Mouse (Mus musculus): ENCODE measurements at regions not wholly inside any gene's neighbourhood (a gene's known extent, or its start where the extent isn't known, plus 50 kb on each side); places are given as distances from the start of the nearest gene placed in this dataset.

- peak; percentile 93 for DNase-seq (ENCODE audit: extremely low read depth)
- TF ChIP-seq ZC3H11A (IDR thresholded peaks at IDR 0.05; ENCODE audit: low read depth, low read length) (no peak; the same call in 1 of the 2 replicates), GABPA (IDR thresholded peaks at IDR 0.05; ENCODE audit: insufficient replicate concordance, low read depth, low read length) (no peak), BHLHE40 (IDR thresholded peaks at IDR 0.05; ENCODE audit: low read depth, low read length) (peak; percentile 97), POLR2AphosphoS2 (IDR thresholded peaks at IDR 0.05; ENCODE audit: low read depth, low read length) (no peak), TBP (conservative IDR thresholded peaks at IDR 0.05; ENCODE audit: low read depth, low read length) (no peak), KAT2A (IDR thresholded peaks at IDR 0.05; ENCODE audit: insufficient replicate concordance, low read length) (0 out of 2 replicates have a peak, but pooled peaks have one; percentile 70), ELF1 (IDR thresholded peaks at IDR 0.05; ENCODE audit: low read depth, low read length) (peak; percentile 91), UBTF (IDR thresholded peaks at IDR 0.05; ENCODE audit: low read depth, low read length) (0 out of 2 replicates have a peak, but pooled peaks have one; percentile 65), SIN3A (IDR thresholded peaks at IDR 0.05; ENCODE audit: low read length) (peak; percentile 96), CHD1 (IDR thresholded peaks at IDR 0.05; ENCODE audit: low read depth, low read length) (peak; percentile 95), ETS1 (conservative IDR thresholded peaks at IDR 0.05; ENCODE audit: low read depth, low read length) (peak; percentile 100), MAX (IDR thresholded peaks at IDR 0.05; ENCODE audit: low read length) (peak; percentile 92), EP300 (IDR thresholded peaks at IDR 0.05; ENCODE audit: low read length) (peak; percentile 99), IRF4 (IDR thresholded peaks at IDR 0.05; ENCODE audit: low read depth, low read length) (peak; percentile 92), ZKSCAN1 (IDR thresholded peaks at IDR 0.05; ENCODE audit: borderline replicate concordance, low read depth, low read length) (no peak), POLR2A (IDR thresholded peaks at IDR 0.05; ENCODE audit: low read depth, low read length) (peak; percentile 32; the same call in 1 of the 2 replicates), JUN (IDR thresholded peaks at IDR 0.05; ENCODE audit: insufficient read depth, low read depth, low read length) (peak; percentile 57; the same call in 1 of the 2 replicates), PAX5 (IDR thresholded peaks at IDR 0.05; ENCODE audit: low read length) (no peak), E2F4 (IDR thresholded peaks at IDR 0.05; ENCODE audit: insufficient replicate concordance, low read depth, low read length) (0 out of 2 replicates have a peak, but pooled peaks have one; percentile 55), MYC (IDR thresholded peaks at IDR 0.05; ENCODE audit: low read depth, low read length) (peak; percentile 92), USF2 (conservative IDR thresholded peaks at IDR 0.05; ENCODE audit: low read depth, low read length) (no peak), RAD21 (IDR thresholded peaks at IDR 0.05; ENCODE audit: low read depth, low read length) (peak; percentile 71), MAFK (IDR thresholded peaks at IDR 0.05; ENCODE audit: insufficient replicate concordance, low read length) (peak; percentile 85), MXI1 (IDR thresholded peaks at IDR 0.05; ENCODE audit: low read depth, low read length) (peak; percentile 91; the same call in 1 of the 2 replicates), TCF12 (IDR thresholded peaks at IDR 0.05; ENCODE audit: low read depth, low read length) (peak; percentile 100), SMC3 (IDR thresholded peaks at IDR 0.05; ENCODE audit: low read depth, low read length) (peak; percentile 73), RCOR1 (conservative IDR thresholded peaks at IDR 0.05; ENCODE audit: low read depth, low read length) (peak; percentile 97), ZMIZ1 (IDR thresholded peaks at IDR 0.05; ENCODE audit: low read depth, low read length) (peak; percentile 62; the same call in 1 of the 2 replicates), ZNF384 (IDR thresholded peaks at IDR 0.05; ENCODE audit: low read depth, low read length) (peak; percentile 98), CTCF (conservative IDR thresholded peaks at IDR 0.05 in 1 of 2, IDR thresholded peaks at IDR 0.05 in 1 of 2; ENCODE audit: low read depth in 2 of 2, low read length in 2 of 2) (peak in 1 of 2 experiments; percentile 66; a peak in 2 of 4 replicates), NRF1 (IDR thresholded peaks at IDR 0.05; ENCODE audit: low read depth, low read length) (peak; percentile 64), CHD2 (IDR thresholded peaks at IDR 0.05; ENCODE audit: low read length) (peak; percentile 92), MEF2A (IDR thresholded peaks at IDR 0.05; ENCODE audit: borderline replicate concordance, low read depth, low read length) (peak; percentile 96), NELFE (IDR thresholded peaks at IDR 0.05; ENCODE audit: low read depth, low read length) (0 out of 2 replicates have a peak, but pooled peaks have one; percentile 47), USF1 (IDR thresholded peaks at IDR 0.05; ENCODE audit: low read depth, low read length) (no peak), JUND (conservative IDR thresholded peaks at IDR 0.05; ENCODE audit: low read depth, low read length) (peak; percentile 69), MAZ (IDR thresholded peaks at IDR 0.05; ENCODE audit: low read depth, low read length) (peak; percentile 95), HCFC1 (IDR thresholded peaks at IDR 0.05; ENCODE audit: low read depth, low read length) (peak; percentile 63)
- peaks cover 36 to 59% of the 10 kb centered on the region in 2 experiments for H3K4me1 ChIP-seq (ENCODE audit: control insufficient read depth in 1 of 2, insufficient read depth in 2 of 2)
- dilution Hi-C loops (cut with MboI; ENCODE audit: extremely low pct_ligation_motif_present, extremely low pct_unique_long_range_greater_than_20kb, low sequenced_read_pairs) (no loop called here), in situ Hi-C loops (cut with MboI; ENCODE audit: low pct_ligation_motif_present, low pct_unique_long_range_greater_than_20kb, low sequenced_read_pairs) (loop anchor here (5.0 to 25.0 kb wide), 2 partner anchors 116 to 228 kb away; no protein-coding TSS in a partner anchor)
- no peak overlapping the region for H3K9ac ChIP-seq (ENCODE audit: insufficient read depth, low read depth)
- no peaks in the 10 kb centered on the region for H3K79me2 ChIP-seq (replicated peaks; ENCODE audit: control insufficient read depth, extremely low read depth, insufficient read depth, poor library complexity, severe bottlenecking)
- no peak overlapping the region for H3K4me3 ChIP-seq (replicated peaks in 1 of 3; ENCODE audit: low read depth in 2 of 3, low read length in 2 of 3, poor library complexity in 1 of 3)
- H3K9me3 ChIP-seq (replicated peaks; ENCODE audit: low read length) = peaks cover 5% of the 10 kb centered on the region
- peak overlapping the region; percentile 62 for H3K27ac ChIP-seq (ENCODE audit: insufficient read depth, low read depth)
- no peaks in the 10 kb centered on the region for H3K27me3 ChIP-seq (replicated peaks)
- H3K4me2 ChIP-seq (ENCODE audit: insufficient read depth, low read depth, poor library complexity, severe bottlenecking) = peak overlapping the region; percentile 50
- H3K36me3 ChIP-seq (replicated peaks in 1 of 2; ENCODE audit: control insufficient read depth in 1 of 2, insufficient read depth in 1 of 2, low read length in 1 of 2) = no peaks in the 10 kb centered on the region
These were observed 111.9 kb upstream of the Id2 start for GRCm38 (mm10) chr12:25208670-25209332.
